Mouse (Mus musculus): Measurements from ENCODE around the gene Hspa1a.
"Not testable (repeated sequence)": the region's sequence is repeated elsewhere in the genome, so short reads cannot be mapped to it uniquely, and the experiment has no call there.

Hspa1a gene

GRCm38 (mm10) chr17:34969822-34970221 is 2.1 kb downstream of the Hspa1a start, which contains the start of gene Gm20481:
TSS of gene Gm20481 (plus strand) at chr17:34969912.
- in situ Hi-C loops (cut with MboI; ENCODE audit: low sequenced_read_pairs) = not testable (repeated sequence)

DNA sequence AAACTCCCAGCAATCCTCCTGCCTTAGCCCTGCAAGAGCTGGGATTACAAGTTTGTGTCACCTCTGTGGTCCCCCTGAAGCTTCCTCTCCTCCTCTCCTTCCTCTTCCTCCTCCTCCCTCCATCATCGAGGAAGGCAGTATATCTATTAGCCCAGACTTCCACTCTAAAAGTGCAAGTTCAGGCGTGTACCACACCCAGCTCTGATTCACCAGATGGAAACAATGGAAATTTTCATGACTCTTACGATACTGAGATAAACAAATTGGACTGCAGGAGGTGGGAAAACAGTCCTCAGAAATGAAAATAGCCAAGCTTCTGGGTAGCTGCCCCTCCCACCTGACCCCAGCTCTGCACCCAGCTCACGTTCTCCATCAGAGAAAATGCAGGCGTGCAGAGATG is 6.3 kb downstream of the Hspa1a start:
- in situ Hi-C loops (cut with MboI; ENCODE audit: low sequenced_read_pairs) = no loop called here

GRCm38 (mm10) chr17:34964640-34965049 is 7.3 kb downstream of the Hspa1a start:
- in situ Hi-C loops (cut with MboI; ENCODE audit: low sequenced_read_pairs) = no loop called here

GRCm38 (mm10) chr17:34962841-34963240 is 9.1 kb downstream of the Hspa1a start:
- in situ Hi-C loops (cut with MboI; ENCODE audit: low sequenced_read_pairs) = no loop called here

DNA sequence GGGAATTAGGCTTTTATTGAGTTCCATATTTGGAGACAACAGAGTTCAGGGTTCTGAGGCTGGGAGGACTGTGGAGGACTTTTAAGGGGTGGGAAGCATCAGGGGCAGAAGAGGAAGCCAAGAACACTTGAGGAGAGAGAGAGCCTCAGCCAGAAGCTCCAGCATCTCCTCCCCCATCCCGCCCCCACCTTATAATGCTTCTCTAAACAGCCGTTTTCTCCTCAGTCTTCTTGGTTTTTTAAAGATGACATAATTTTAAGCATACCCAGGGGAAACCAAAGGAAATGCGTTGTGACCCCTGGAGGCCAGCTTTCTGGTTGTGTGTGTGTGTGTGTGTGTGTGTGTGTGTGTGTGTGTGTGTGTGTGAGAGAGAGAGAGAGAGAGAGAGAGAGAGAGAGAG is 9.8 kb downstream of the Hspa1a start:
- in situ Hi-C loops (cut with MboI; ENCODE audit: low sequenced_read_pairs) = no loop called here

DNA sequence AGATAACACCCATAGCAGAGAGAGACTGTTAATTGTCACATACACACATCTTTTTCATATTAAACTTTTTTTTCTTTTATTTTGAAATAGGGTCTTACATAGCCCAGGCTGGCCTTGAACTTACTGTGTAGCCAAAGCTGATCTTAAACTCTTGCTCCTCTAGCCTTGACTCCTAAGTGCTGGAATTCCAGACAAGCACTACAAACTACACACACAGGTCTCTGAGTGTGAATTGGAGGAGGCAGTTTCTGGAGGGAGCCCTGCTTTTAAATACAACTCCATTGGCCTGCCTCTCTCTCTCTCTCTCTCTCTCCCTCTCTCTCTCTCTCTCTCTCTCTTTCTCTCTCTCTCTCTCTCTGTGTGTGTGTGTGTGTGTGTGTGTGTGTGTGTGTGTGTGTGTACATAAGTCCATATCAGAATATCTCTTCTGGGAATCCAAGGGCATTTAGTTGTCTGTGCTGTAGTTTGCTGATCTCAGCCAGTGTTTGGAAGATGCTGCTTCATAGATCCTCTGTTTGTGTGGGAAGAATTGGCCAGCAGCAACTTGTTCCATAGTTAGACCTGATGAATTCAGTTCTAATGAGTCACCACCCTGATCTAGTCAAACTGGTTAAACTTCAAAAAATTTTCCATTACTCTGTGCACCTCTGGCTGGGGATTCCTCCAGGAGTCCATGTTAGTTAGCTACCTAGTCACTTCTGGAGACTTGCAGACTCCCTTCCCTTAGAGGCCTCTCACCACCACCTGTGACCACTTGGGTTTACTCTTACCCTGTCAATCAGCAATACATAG is 11.1 kb downstream of the Hspa1a start:
- in situ Hi-C loops (cut with MboI; ENCODE audit: low sequenced_read_pairs) = no loop called here

- in situ Hi-C loops (cut with MboI; ENCODE audit: low sequenced_read_pairs) = no loop called here
These were observed 12.0 kb downstream of the Hspa1a start for GRCm38 (mm10) chr17:34959881-34960515.

DNA sequence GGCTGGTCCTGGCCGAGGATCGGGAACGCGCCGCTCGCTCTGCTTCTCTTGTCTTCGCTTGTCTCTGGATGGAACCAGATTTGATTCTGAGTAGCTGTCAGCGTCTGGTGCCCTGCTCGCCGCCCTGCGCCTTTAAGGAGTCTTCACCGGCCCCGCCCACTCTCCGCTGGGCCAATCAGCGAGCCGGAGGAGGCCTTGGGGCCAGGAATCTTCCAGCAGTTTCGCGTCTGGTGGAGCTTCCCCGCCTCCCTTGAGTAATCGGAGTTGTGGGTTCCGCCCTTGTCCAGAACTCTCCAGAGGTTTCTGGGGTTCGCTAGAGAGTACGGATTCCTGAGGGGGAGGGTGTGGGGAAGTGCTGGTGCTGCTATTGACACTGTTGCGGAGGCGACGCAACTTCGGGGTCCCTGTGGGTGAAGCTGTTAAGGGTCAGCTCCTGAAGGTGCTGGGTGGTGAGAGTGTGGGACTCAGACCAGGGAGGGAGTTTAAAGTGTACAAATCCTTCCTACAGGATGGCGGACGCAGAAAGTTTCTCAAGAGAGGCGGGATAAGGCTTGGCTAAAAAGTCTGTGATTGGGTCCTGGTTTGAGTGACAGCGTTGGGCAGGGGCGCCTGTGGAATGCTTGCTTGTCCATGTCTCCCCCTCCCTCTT is 12.7 kb downstream of the Hspa1a start, which contains the start of gene Hspa1b:
Gene Hspa1b (minus strand): TSS at position 109 of the 649 bp plus-strand sequence.
- in situ Hi-C loops (cut with MboI; ENCODE audit: low sequenced_read_pairs) = not testable (repeated sequence)

GRCm38 (mm10) chr17:34958734-34959129 is 13.2 kb downstream of the Hspa1a start:
- in situ Hi-C loops (cut with MboI; ENCODE audit: low sequenced_read_pairs) = not testable (repeated sequence)

- in situ Hi-C loops (cut with MboI; ENCODE audit: low sequenced_read_pairs) = not testable (repeated sequence)
These were observed 14.0 kb downstream of the Hspa1a start for GRCm38 (mm10) chr17:34957966-34958365.

DNA sequence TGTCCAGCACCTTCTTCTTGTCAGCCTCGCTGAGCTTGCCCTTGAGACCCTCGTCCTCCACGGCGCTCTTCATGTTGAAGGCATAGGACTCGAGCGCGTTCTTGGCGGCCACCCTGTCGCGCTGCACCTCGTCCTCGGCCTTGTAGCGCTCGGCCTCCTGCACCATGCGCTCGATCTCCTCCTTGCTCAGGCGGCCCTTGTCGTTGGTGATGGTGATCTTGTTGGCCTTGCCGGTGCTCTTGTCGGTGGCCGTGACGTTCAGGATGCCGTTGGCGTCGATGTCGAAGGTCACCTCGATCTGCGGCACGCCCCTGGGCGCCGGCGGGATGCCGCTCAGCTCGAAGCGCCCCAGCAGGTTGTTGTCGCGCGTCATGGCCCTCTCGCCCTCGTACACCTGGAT is 14.7 kb downstream of the Hspa1a start:
- in situ Hi-C loops (cut with MboI; ENCODE audit: low sequenced_read_pairs) = not testable (repeated sequence)

DNA sequence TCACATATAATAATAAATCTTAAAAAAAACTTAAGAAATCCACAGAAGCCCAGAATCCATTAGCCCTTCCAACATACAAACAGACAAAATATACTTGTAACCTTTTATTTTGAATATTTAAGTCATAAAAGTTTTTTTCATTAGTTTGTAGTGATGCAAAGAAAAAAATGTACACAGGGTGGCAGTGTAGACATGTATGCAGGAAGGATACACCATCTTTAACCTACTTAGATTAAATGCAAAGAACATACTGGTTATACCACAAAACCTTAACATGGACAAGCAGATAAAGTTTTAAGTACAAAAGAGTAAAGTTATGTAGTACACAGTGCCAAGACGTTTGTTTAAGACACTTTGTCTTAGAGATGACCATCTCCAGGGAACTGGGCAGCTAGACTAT is 15.6 kb downstream of the Hspa1a start:
- in situ Hi-C loops (cut with MboI; ENCODE audit: low sequenced_read_pairs) = no loop called here

- in situ Hi-C loops (cut with MboI; ENCODE audit: low sequenced_read_pairs) = no loop called here
These were observed 16.1 kb downstream of the Hspa1a start for GRCm38 (mm10) chr17:34955884-34956283.

DNA sequence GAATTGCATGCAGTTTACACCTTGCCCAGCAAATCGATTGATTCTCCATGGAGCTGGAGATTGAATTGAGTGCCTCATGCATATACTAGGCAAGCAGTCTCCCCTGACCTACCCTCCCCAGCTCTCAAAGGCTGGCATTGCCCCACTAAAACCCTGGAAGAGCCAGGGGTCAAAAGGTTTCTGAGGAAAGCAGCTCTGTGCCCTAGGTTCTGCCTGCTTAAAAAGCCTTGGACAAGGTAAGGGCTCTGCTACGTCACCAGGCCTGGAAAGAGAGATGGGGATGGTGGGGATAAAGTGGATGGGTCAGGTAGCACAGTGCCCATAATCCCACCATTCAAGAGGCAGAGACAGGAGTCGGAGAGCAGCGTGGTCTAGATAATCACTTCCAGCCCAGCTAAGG is 17.1 kb downstream of the Hspa1a start:
- in situ Hi-C loops (cut with MboI; ENCODE audit: low sequenced_read_pairs) = no loop called here

DNA sequence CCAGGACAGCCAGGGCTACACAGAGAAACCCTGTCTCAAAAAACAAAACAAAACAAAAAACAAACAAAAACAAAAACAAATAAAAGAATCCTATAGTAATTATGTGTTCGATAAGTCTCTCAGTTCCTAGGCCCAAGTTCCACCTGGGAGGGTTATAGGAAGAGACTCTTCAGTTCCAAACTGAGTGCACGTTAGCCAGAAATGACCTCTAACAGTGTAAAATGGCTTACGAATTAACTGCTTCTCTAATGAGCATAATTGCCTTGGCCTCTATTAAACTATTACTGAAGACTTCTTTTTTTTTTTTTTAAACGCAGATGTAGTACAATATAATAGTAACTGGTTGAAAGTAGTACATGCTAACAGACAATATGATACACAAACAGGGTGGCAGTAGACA is 18.1 kb downstream of the Hspa1a start:
- in situ Hi-C loops (cut with MboI; ENCODE audit: low sequenced_read_pairs) = no loop called here

DNA sequence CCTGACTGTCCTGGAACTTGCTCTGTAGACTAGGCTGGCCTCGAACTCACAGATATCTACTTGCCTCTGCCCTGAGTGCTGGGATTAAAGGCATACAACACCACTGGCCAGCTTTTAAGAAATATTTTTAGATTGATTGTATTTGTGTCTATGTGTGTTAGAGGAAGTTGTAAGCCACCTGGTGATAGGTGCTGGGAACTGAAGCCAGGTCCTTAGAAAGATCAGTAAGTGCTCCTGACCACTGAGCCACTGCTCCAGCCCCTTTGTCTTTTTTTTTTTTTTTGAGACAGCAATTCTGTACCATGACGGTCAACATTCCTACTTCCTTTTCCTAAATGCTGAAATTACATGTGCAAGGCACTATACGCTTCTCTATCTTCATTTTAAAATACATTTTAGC is 18.7 kb downstream of the Hspa1a start:
- in situ Hi-C loops (cut with MboI; ENCODE audit: low sequenced_read_pairs) = no loop called here

- in situ Hi-C loops (cut with MboI; ENCODE audit: low sequenced_read_pairs) = no loop called here
These were observed 19.4 kb downstream of the Hspa1a start for GRCm38 (mm10) chr17:34952378-34953040.

DNA sequence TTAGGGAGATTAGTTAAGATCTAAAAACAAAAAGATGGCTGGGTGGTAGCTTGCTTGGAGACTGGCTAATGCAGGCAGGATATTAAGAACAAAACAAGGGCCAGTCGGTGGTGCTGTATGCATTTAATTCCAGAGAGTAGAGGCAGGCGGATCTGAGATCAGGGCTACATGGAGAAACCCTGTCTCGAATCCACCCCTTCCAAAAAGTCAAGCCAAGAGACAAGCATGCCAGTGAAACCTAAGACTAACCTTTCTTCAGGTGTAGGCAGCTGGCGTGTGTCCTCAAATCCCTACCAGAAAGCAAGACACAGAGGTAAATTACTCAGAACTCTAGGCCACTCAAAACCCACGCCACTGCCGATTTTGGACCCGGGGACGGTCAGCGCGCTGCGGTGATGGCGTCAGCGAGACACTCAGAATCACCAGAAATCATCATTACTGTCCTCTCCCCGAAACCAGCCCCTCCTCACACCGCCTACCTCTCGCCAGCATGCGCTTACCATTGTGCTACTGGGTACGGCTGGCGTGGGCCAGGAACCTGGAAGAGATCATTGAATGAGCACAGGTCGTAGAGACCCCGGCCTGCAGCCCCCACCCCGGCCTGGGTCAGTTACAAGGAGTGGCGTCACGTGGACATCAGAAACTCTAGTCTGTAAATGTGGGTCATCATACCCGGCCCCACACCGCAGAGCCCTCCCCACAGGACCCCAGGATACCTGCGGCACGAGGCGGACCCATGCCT is 20.1 kb downstream of the Hspa1a start:
- in situ Hi-C loops (cut with MboI; ENCODE audit: low sequenced_read_pairs) = no loop called here

DNA sequence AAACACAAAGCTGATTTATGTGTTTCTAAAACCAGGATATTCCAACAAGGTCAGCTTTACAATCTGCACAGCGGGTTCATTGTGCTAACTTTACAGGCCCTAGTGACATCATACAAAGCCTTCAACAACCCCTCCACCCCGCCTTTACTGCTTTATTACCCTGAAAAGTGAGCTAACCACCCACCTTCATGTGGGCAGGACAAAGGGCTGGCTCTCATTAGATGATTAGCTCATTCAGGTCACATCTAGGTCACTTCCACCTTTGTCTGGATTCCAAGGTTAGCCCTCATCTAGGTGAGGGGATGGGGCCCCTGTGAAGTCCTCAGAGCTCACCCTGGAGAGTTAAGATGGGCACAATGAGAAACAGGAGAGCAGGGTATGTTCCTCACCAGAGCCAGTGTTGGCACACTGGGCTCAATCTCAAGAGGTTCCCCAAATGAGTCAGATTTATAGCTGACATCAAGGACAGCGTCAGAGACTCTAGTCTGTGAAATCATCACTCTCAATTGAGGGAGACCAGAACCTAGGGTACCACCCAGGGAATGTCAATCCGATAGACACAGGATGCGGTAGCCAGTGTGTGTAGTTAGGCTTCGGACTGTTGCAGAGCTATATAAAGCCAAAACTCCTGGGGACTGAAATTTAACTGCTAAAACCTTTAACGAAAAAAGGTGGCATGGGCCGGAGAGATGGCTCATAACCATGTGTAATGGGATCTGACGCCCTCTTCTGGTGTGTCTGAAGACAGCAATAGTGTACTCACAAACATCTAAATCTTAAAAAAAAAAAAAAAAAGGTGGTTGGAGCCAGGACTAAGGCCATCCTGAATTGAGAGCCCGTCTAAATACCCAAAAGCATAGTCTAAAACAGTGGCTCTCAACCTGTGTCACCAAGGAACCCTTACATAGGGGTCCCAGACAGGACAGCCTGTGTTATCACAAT is 21.2 kb downstream of the Hspa1a start:
- in situ Hi-C loops (cut with MboI; ENCODE audit: low sequenced_read_pairs) = no loop called here

Measured in CH12F3 (cell line).